Mouse (Mus musculus): ENCODE results near the gene Tmtc1.

DNA sequence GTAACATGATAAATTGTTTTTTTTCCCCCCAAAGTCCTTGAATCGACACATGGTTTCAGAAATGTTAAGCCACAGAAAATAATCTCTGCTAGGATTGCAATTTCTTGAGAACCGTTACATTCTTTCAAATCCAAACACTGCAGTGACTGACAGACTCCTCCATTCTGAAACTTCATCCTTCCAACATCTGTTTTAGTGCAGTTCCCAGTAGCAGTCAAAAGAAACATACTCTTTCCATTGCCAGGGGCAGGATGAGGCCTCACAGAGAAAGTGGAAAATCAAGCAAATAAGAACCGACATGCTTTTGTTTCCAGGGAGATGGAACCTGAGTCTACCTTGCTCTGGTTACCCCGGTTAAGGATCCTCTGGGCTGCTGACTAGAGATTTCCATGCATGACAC lies 147.1 kb downstream of the Tmtc1 start:
- TF ChIP-seq POLR2A (IDR thresholded peaks at IDR 0.05; ENCODE audit: low read depth, low read length) (no peak), CTCF (IDR thresholded peaks at IDR 0.05; ENCODE audit: borderline replicate concordance, insufficient read depth, low read length) (no peak)

Data from embryonic fibroblast, embryonic 13.5 days (primary cell).